Mouse (Mus musculus) midbrain, embryonic 11.5 days (tissue): ENCODE results near the gene Mast4. TPM values are rescaled to one million over a fixed set of nuclear protein-coding genes. Genes with fewer than 3 reads are reported as not detected.
A peak's percentile ranks its signal among the peaks of the same experiment; 100 is the strongest.
"Not testable (repeated sequence)": the region's sequence is repeated elsewhere in the genome, so short reads cannot be mapped to it uniquely, and the experiment has no call there.

ENCODE experiments used
- ATAC-seq: fragments of 200-750 bp; cut with Nextera tagmentation; 2 replicates; pipeline ENCODE4 v1.8.0; 2017; ENCODE audit warnings: moderate TSS enrichment, moderate library complexity; ENCODE audit not compliant: low FRiP score
- DNase-seq: peaks from one replicate; pipeline ENCODE4 v3.0.0; 2015; ENCODE audit warnings: low spot score; ENCODE audit errors: missing footprints
- H3K27ac ChIP-seq: fragments of 300-500 bp; sonication (generic); 2 replicates; pipeline ENCODE4 v1.5.1; 2014; ENCODE audit warnings: low read depth, low read length
- H3K27me3 ChIP-seq: fragments of 300-500 bp; sonication (generic); 2 replicates; pipeline ENCODE4 v1.6.1; 2014; ENCODE audit warnings: mild to moderate bottlenecking, low read length, moderate library complexity, mixed read lengths; ENCODE audit not compliant: control insufficient read depth, insufficient read depth
- H3K36me3 ChIP-seq: fragments of 300-500 bp; sonication (generic); 2 replicates; pipeline ENCODE4 v1.6.1; 2014; ENCODE audit warnings: mild to moderate bottlenecking, low read length, moderate library complexity, mixed read lengths; ENCODE audit not compliant: control insufficient read depth, insufficient read depth
- H3K4me1 ChIP-seq: fragments of 300-500 bp; sonication (generic); 2 replicates; pipeline ENCODE4 v1.6.1; 2014; ENCODE audit warnings: low read length; ENCODE audit not compliant: control insufficient read depth, insufficient read depth
- H3K4me2 ChIP-seq: fragments of 300-500 bp; sonication (generic); 2 replicates; pipeline ENCODE4 v1.6.1; 2014; ENCODE audit warnings: mild to moderate bottlenecking, moderate library complexity
- H3K4me3 ChIP-seq: fragments of 300-500 bp; sonication (generic); 2 replicates; pipeline ENCODE4 v1.5.1; 2014; ENCODE audit warnings: low read depth, low read length
- H3K9ac ChIP-seq: fragments of 300-500 bp; sonication (generic); 2 replicates; pipeline ENCODE4 v1.6.1; 2014; ENCODE audit warnings: low read length
- H3K9me3 ChIP-seq: fragments of 300-500 bp; sonication (generic); 2 replicates; pipeline ENCODE4 v1.6.1; 2016; ENCODE audit warnings: low read length; ENCODE audit not compliant: control insufficient read depth
- WGBS: fragments of 180-500 bp; shearing (Covaris S2); extraction: QIAGEN DNeasy Blood & Tissue Kit; methylation state at CpG from one replicate; pipeline ENCODE4 v1.1.7; 2014; 5-methylcytosine and 5-hydroxymethylcytosine counted together
- polyA plus RNA-seq: library from polyadenylated mRNA; unstranded; fragments of >200 nt; fragmentation: Nextera tagmentation; extraction: Ambion mirVana; gene quantifications from 2 replicates; pipeline ENCODE4 v1.2.1, GENCODE M21; 2014

The Mast4 gene
- polyA plus RNA-seq, 1 experiment from 2014 or later: 20.4 TPM

DNA sequence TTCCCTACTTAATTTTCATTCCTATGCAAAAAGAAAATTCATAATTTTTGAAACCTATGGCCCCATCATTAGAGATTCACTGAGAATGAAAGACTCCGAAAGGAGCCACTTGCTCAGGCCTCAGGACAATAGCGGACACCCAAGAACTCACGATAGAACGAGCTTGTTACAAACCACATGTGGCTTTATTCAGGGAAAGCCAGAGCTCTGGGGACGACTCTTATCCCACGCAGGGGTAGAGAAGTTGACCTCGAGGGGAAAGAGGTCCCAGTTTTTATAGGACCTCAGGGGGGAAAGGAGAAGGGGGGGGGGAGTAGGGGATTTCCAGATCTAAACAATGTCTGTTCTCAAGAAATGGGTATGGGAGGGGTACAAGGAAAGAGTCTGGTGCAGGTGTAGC is 605.3 kb downstream of the Mast4 start:
- H3K27ac ChIP-seq, H3K9ac ChIP-seq, H3K4me1 ChIP-seq, H3K4me3 ChIP-seq, H3K4me2 ChIP-seq, H3K27me3 ChIP-seq, ATAC-seq, H3K36me3 ChIP-seq, H3K9me3 ChIP-seq: not testable (repeated sequence)
- 73% methylated on average over 7 of the region's 7 CpGs for WGBS
- DNase-seq: peak; percentile 69

DNA sequence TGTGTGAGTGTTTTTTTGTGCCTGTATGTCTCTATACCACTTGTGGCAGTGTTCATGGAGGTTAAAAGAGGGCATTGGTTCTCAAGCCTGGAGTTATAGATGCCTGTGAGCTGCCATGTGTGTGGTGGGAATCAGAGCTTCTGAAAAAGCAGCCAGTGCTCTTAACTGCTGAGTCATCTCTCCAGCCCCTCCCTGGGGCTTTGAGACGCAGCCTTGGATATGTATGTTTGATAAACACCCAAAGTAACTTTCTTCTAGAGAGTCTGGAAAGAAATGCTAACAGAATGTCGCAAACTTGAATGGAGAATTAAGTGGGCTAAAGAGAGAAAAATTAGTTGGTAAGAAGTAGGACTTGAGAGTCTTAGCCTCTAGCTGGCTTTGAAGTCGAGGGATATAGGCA is 606.3 kb downstream of the Mast4 start:
- H3K4me3 ChIP-seq: no peak overlapping the region
- no peak overlapping the region for H3K9ac ChIP-seq
- no peak overlapping the region for H3K4me2 ChIP-seq
- no peak for ATAC-seq
- no peaks in the 10 kb centered on the region for H3K9me3 ChIP-seq
- no peaks in the 10 kb centered on the region for H3K36me3 ChIP-seq
- no peak overlapping the region for H3K27ac ChIP-seq
- no peaks in the 10 kb centered on the region for H3K4me1 ChIP-seq
- no peak for DNase-seq
- 75% methylated on average over 3 of the region's 3 CpGs for WGBS
- H3K27me3 ChIP-seq: no peaks in the 10 kb centered on the region

DNA sequence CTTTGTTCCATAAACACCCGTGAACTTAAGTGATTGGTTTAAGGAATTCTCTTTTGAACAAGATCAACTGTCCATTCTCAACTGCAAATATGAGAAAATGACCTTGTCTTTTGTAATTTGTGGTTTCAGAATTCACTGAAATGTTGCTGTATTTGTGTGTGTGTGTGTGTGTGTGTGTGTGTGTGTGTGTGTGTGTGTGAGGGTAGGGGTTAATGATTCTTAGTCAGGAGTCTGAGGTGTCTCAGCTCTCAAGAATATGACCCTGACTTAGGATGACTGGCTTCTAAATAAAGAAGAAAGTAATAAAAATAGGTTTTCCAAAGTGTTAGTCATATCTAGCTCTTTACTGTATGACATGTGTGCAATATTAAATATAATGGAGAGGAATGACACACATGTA is 607.4 kb downstream of the Mast4 start:
- no peaks in the 10 kb centered on the region for H3K27me3 ChIP-seq
- WGBS: 75% methylated on average over 1 of the region's 1 CpGs
- no peaks in the 10 kb centered on the region for H3K4me1 ChIP-seq
- no peak for ATAC-seq
- H3K9me3 ChIP-seq: no peaks in the 10 kb centered on the region
- no peak overlapping the region for H3K4me3 ChIP-seq
- H3K4me2 ChIP-seq: no peak overlapping the region
- no peaks in the 10 kb centered on the region for H3K36me3 ChIP-seq
- H3K9ac ChIP-seq: no peak overlapping the region
- DNase-seq: no peak
- H3K27ac ChIP-seq: no peak overlapping the region

DNA sequence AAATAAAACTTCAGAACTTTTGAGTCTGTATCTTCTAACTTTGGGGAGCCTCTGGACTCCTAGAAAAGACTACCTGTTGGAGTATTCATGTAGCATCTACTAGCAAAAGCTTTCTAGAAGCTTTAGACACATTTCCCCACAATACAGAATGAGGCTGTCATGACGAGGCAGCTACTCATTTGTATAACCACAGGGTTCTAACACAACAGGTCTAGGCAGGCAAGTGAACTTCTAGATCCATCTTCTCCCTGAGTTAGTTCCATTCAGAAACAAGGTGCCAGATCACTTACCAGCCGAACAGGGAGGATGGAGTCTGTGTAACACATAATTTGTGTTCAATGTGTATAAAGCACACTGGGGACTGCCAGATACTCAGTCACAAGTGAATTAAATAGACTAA is 608.4 kb downstream of the Mast4 start:
- 80% methylated on average over 2 of the region's 2 CpGs for WGBS

DNA sequence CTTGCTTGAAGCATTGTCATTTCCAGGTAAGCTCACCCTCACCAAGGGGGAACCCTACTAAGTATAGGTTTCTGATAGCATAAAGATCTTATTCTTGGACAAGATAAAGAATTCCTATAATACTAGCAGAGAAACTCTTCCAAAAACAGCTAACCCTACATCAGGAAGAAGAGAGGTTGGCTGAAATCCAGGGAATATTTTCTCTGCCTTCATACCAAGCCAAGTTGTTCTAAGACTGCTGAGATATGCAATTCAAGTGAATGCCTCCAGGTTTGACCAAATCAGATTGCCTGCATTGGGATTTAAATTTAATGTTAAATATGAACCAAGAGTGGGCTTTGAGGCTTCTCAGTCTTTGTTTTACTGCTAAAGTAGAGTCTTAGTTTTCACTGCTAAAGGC is 608.9 kb downstream of the Mast4 start:
- no peaks in the 10 kb centered on the region for H3K27me3 ChIP-seq
- H3K27ac ChIP-seq: no peak overlapping the region
- no peak for ATAC-seq

More for the DNA sequence above, 608.4 kb downstream of the Mast4 start:
- ATAC-seq (no peak), DNase-seq (no peak)
- no peaks in the 10 kb centered on the region for H3K27me3 ChIP-seq
- no peaks in the 10 kb centered on the region for H3K36me3 ChIP-seq
- H3K9ac ChIP-seq: no peak overlapping the region
- H3K9me3 ChIP-seq: no peaks in the 10 kb centered on the region
- no peak overlapping the region for H3K27ac ChIP-seq
- H3K4me2 ChIP-seq: no peak overlapping the region
- H3K4me3 ChIP-seq: no peak overlapping the region
- H3K4me1 ChIP-seq: no peaks in the 10 kb centered on the region

DNA sequence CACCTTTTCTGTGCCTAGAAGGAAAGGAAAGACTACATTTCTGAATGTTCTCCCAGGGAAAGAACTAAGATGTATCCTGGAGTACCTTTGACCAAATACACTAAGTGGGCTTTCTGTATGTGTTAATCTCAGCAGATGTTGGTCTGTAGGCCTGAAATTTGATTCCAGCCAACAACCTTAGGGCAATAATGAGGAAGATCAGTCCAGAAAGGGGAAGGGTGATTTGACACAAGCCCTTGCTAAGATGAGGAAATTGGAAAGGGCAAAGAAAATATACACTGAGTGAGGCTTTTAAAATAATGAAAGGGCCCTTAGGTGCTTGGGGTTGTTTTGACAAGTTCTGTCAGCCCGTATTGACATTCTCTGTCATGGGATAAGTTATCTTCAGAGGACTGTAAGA is 617.3 kb downstream of the Mast4 start:
- H3K4me2 ChIP-seq: no peak overlapping the region
- no peaks in the 10 kb centered on the region for H3K4me1 ChIP-seq
- no peak overlapping the region for H3K27ac ChIP-seq
- H3K27me3 ChIP-seq: no peaks in the 10 kb centered on the region
- WGBS: 76% methylated on average over 1 of the region's 1 CpGs
- no peaks in the 10 kb centered on the region for H3K9me3 ChIP-seq
- no peak for ATAC-seq
- H3K9ac ChIP-seq: no peak overlapping the region
- DNase-seq: no peak
- no peaks in the 10 kb centered on the region for H3K36me3 ChIP-seq
- no peak overlapping the region for H3K4me3 ChIP-seq

More for the DNA sequence above, 608.9 kb downstream of the Mast4 start:
- no peak overlapping the region for H3K4me3 ChIP-seq
- H3K36me3 ChIP-seq: no peaks in the 10 kb centered on the region
- H3K9ac ChIP-seq: no peak overlapping the region
- H3K4me1 ChIP-seq: no peaks in the 10 kb centered on the region
- no peak overlapping the region for H3K4me2 ChIP-seq
- no peak for DNase-seq
- H3K9me3 ChIP-seq: no peaks in the 10 kb centered on the region

DNA sequence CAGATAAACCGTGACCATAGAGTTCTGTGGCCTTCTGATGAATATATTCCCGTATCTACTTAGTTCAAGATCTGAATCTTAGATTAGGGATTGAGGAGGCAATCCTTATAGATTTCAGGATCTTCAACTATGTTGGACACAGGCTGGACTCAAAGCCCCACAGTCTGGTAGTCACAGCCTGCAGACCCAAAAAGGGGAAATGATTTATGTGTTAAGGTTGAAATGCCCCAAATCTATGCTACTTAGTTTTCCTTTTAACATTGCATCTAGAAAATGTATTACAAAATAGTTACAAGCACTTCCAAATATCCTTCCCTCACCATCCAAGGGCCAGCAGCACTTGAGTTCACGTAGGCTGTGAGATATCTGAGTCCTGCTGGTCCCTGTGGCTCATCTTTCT is 633.6 kb downstream of the Mast4 start:
- no peaks in the 10 kb centered on the region for H3K9me3 ChIP-seq
- H3K4me1 ChIP-seq: peaks cover 4% of the 10 kb centered on the region; the same call in 1 of the 2 replicates
- H3K9ac ChIP-seq: no peak overlapping the region
- no peak for DNase-seq
- H3K27ac ChIP-seq: no peak overlapping the region
- no peak for ATAC-seq
- WGBS: 88% methylated on average over 3 of the region's 3 CpGs
- no peaks in the 10 kb centered on the region for H3K36me3 ChIP-seq
- H3K27me3 ChIP-seq: no peaks in the 10 kb centered on the region
- no peak overlapping the region for H3K4me3 ChIP-seq
- no peak overlapping the region for H3K4me2 ChIP-seq

DNA sequence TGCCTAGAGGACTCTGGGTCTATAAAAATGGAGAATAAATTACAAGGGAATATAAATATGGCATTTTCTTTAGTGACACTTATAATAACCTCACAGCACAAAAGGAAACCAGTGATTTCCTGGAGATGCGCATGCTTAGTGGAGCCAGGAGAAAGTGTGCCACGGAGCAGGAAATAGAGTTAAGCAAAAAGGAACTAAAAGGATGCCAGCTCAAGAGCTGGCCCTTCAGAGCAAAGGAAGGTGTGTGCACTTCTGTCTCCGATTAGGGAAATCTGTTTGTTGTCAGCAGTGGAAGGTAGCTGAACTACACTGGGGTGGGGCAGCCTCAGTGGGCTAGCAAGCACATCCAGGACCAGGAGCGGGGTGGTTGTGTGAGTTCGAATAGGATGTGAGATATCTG is 634.1 kb downstream of the Mast4 start:
- ATAC-seq (no peak), DNase-seq (no peak)
- H3K27ac ChIP-seq: no peak overlapping the region
- no peaks in the 10 kb centered on the region for H3K36me3 ChIP-seq
- H3K4me1 ChIP-seq: peaks cover 4% of the 10 kb centered on the region; the same call in 1 of the 2 replicates
- H3K9ac ChIP-seq: no peak overlapping the region
- H3K9me3 ChIP-seq: no peaks in the 10 kb centered on the region
- no peak overlapping the region for H3K4me2 ChIP-seq
- no peaks in the 10 kb centered on the region for H3K27me3 ChIP-seq
- WGBS: 95% methylated on average over 5 of the region's 5 CpGs
- H3K4me3 ChIP-seq: no peak overlapping the region

DNA sequence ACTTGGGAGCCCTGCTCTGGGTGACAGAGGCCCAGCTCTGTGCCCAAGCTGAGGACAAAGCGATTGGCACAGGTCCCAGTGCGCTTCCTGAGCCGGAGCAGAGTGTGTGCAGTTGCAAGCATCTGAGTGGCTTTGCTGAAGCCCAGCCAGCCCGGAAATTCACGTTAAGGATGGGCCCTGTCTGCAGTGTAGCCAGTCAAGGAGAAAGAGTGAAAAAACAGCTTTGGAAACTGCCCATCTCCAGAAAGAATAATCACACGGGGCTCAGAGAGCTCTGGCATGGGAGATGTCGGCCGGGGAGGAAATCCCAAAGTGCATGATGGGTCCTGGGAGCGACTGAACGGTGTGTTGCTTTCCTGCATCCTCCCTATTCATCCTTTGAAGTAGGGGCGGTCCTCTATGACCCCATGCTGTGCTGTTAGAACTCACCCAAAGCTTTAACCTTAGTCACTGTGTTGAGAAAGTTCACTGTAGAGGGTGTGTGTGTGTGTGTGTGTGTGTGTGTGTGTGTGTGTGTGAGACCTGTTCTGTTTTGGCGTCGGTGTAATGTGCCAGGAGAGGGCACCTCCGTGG is 635.5 kb downstream of the Mast4 start:
- Histone ChIP-seq H3K9ac (peak overlapping the region; percentile 47), H3K36me3 (no peaks in the 10 kb centered on the region), H3K4me1 (peaks cover 4% of the 10 kb centered on the region; the same call in 1 of the 2 replicates), H3K27me3 (no peaks in the 10 kb centered on the region), H3K4me2 (peak overlapping the region; percentile 33), H3K9me3 (no peaks in the 10 kb centered on the region), H3K27ac (no peak overlapping the region; the same call in 1 of the 2 replicates), H3K4me3 (no peak overlapping the region)
- DNase-seq (peak; percentile 87), ATAC-seq (peak; percentile 77)
- WGBS: 34% methylated on average over 14 of the region's 14 CpGs
